Comparison of ENCODE assay signal across 10 mouse cellular contexts in the genomic region with DNA sequence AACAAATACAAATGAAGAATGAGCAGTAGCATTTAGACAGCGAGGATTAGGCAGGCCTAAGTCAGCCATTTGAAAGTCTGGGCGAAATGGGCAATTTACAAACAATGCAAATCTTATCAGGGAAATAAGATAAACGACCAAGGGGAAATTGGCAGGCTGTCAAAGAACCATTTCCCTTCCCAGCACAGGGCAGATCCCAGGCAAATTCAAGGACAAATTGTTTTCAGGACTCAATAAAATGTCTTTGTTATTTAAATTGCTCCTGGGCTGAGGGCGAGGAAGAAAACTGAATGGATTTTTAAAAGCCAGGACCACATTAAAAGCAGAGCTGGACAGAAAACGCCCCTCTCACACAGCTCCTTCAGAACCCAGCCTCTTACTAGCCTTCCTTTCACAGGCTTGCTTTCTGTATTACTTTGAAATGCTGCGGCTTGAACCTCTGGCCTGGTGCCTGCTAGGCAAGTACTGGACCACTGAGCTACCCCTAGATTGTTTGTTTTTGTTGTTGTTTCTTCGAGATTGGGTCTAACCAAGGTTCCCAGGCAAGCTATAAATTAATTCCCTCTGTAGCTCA.
A peak's percentile ranks its signal among the peaks of the same experiment; 100 is the strongest.
DNase-seq lines count a peak whose midpoint lies in the region; TF ChIP-seq lines count a peak whose summit lies in the region.
"Had no signal": no experiment of that assay in that cellular context is flagged by ENCODE, and none has a peak within 500 bp of the region (broad histone marks: within the 10 kb centered on the region; RNA-seq: fewer than 3 reads in every experiment).

No protein-coding gene starts in this region.

- DNase-seq in gastrocnemius, adult 2 months, result no peak
- no peak for DNase-seq in gastrocnemius, postnatal 25 days
- peak; percentile 87 for DNase-seq in R1 (ENCODE audit: low read depth, low spot score)
- peak; percentile 3 to 14 for DNase-seq in heart, adult 9 months (ENCODE audit: low spot score in 2 of 2)
- DNase-seq in lung, postnatal 10 days, result peak; percentile 73
- DNase-seq in cerebellum, postnatal 10 days, result no peak
- DNase-seq in spleen, adult 18-20 months, result no peak
- DNase-seq in frontal cortex, postnatal 36 days (ENCODE audit: low spot score in 2 of 2), result no peak
- DNase-seq: cerebellum, adult 9-10 months had no signal

- no peak for TF ChIP-seq CTCF in gastrocnemius, adult 2 months (IDR thresholded peaks at IDR 0.05)

- intact Hi-C loops in gastrocnemius, adult 2 months (cut with DNase I), result no loop called here

- H3K27ac ChIP-seq in gastrocnemius, adult 2 months, result peak overlapping the region; percentile 46; the same call in 1 of the 2 replicates
- H3K27ac ChIP-seq: macrophage had no signal

- H3K4me3 ChIP-seq in gastrocnemius, adult 2 months, result no peak overlapping the region

Comparison
In these comparisons a context has a peak if more than half of its experiments do, and no peak if none do; other contexts are left out.
1. DNase-seq: peak in R1 (single experiment), heart, adult 9 months (2 of 2) and lung, postnatal 10 days (single experiment); none in gastrocnemius, adult 2 months (single experiment), gastrocnemius, postnatal 25 days (single experiment), cerebellum, postnatal 10 days (0 of 2), spleen, adult 18-20 months (0 of 2) and frontal cortex, postnatal 36 days (0 of 2).